In genomic region chr1:167271841-167272240, GRCm38 (mm10) we compare ENCODE assay signal across 8 mouse cellular contexts. TPM values are rescaled to one million over a fixed set of nuclear protein-coding genes. Genes with fewer than 3 reads are reported as not detected.
DNase-seq lines count a peak whose midpoint lies in the region; ATAC-seq and TF ChIP-seq lines count a peak whose summit lies in the region.

No protein-coding gene starts in this region.

- DNase-seq in lung, adult 2 months = no peak
- no peak for DNase-seq in frontal cortex, postnatal 10 days (ENCODE audit: low spot score in 2 of 2)
- no peak for DNase-seq in adrenal gland, postnatal 36 days

- no peak overlapping the region for H3K9ac ChIP-seq in forebrain, embryonic 15.5 days (replicated peaks)
- H3K9ac ChIP-seq in forebrain, embryonic 13.5 days = no peak overlapping the region
- H3K9ac ChIP-seq in lung, embryonic 15.5 days = no peak overlapping the region
- H3K9ac ChIP-seq in liver, embryonic 12.5 days = peak overlapping the region; percentile 63

- H3K27ac ChIP-seq in forebrain, embryonic 15.5 days (replicated peaks) = peak overlapping the region; percentile 81; the same call in 1 of the 2 replicates
- no peak overlapping the region for H3K27ac ChIP-seq in forebrain, embryonic 13.5 days
- H3K27ac ChIP-seq in lung, embryonic 15.5 days = peak overlapping the region; percentile 93
- H3K27ac ChIP-seq in liver, embryonic 12.5 days = peak overlapping the region; percentile 91
- H3K27ac ChIP-seq in small intestine, adult 2 months (ENCODE audit: insufficient read depth, low read depth, low read length) = peak overlapping the region; percentile 8; the same call in 1 of the 2 replicates

- 71% methylated on average over 8 of the region's 8 CpGs for WGBS in forebrain, embryonic 15.5 days
- 71% methylated on average over 8 of the region's 8 CpGs for WGBS in forebrain, embryonic 13.5 days
- 23% methylated on average over 8 of the region's 8 CpGs for WGBS in lung, embryonic 15.5 days
- WGBS in lung, adult 2 months = 41% methylated on average over 8 of the region's 8 CpGs
- whole genome bisulfite sequencing in liver, embryonic 12.5 days (ENCODE audit: insufficient replicate concordance) = 31% methylated on average over 8 of the region's 8 CpGs
- 21% methylated on average over 8 of the region's 8 CpGs for WGBS in small intestine, adult 2 months

- H3K9me3 ChIP-seq in forebrain, embryonic 15.5 days = no peaks in the 10 kb centered on the region
- no peaks in the 10 kb centered on the region for H3K9me3 ChIP-seq in forebrain, embryonic 13.5 days (replicated peaks)
- H3K9me3 ChIP-seq in lung, embryonic 15.5 days = no peaks in the 10 kb centered on the region
- H3K9me3 ChIP-seq in liver, embryonic 12.5 days (replicated peaks) = no peaks in the 10 kb centered on the region

- H3K4me2 ChIP-seq in forebrain, embryonic 15.5 days (replicated peaks) = no peak overlapping the region
- no peak overlapping the region for H3K4me2 ChIP-seq in forebrain, embryonic 13.5 days
- H3K4me2 ChIP-seq in lung, embryonic 15.5 days = 0 out of 2 replicates have a peak overlapping the region, but pooled peaks have one; percentile 58
- peak overlapping the region; percentile 60 for H3K4me2 ChIP-seq in liver, embryonic 12.5 days

- no peak for ATAC-seq in forebrain, embryonic 15.5 days (replicated peaks)
- no peak for ATAC-seq in forebrain, embryonic 13.5 days
- no peak for ATAC-seq in lung, embryonic 15.5 days (ENCODE audit: borderline replicate concordance, extremely low read depth, low FRiP score, low TSS enrichment)
- ATAC-seq in liver, embryonic 12.5 days = peak; percentile 14

- no peaks in the 10 kb centered on the region for H3K27me3 ChIP-seq in forebrain, embryonic 15.5 days
- no peaks in the 10 kb centered on the region for H3K27me3 ChIP-seq in forebrain, embryonic 13.5 days
- no peaks in the 10 kb centered on the region for H3K27me3 ChIP-seq in lung, embryonic 15.5 days
- no peaks in the 10 kb centered on the region for H3K27me3 ChIP-seq in liver, embryonic 12.5 days (replicated peaks)
- H3K27me3 ChIP-seq in small intestine, adult 2 months (ENCODE audit: control insufficient read depth, insufficient read depth, low read length) = no peaks in the 10 kb centered on the region

- TF ChIP-seq CTCF in lung, adult 2 months (IDR thresholded peaks at IDR 0.05; ENCODE audit: insufficient read depth, low read length) = no peak
- no peak for TF ChIP-seq CTCF in small intestine, adult 2 months (IDR thresholded peaks at IDR 0.05; ENCODE audit: extremely low read depth, insufficient read length, insufficient replicate concordance, low read depth, low read length)

- H3K36me3 ChIP-seq in forebrain, embryonic 15.5 days = no peaks in the 10 kb centered on the region
- H3K36me3 ChIP-seq in forebrain, embryonic 13.5 days (ENCODE audit: poor library complexity, severe bottlenecking) = 0 out of 2 replicates have a peak, but pooled peaks cover 5% of the 10 kb centered on the region
- H3K36me3 ChIP-seq in lung, embryonic 15.5 days = no peaks in the 10 kb centered on the region
- peaks cover 5% of the 10 kb centered on the region for H3K36me3 ChIP-seq in liver, embryonic 12.5 days
- no peaks in the 10 kb centered on the region for H3K36me3 ChIP-seq in small intestine, adult 2 months (ENCODE audit: control insufficient read depth, insufficient read depth, low read length)

- peaks cover 48% of the 10 kb centered on the region for H3K4me1 ChIP-seq in forebrain, embryonic 15.5 days
- H3K4me1 ChIP-seq in forebrain, embryonic 13.5 days = peaks cover 49% of the 10 kb centered on the region
- peaks cover 63% of the 10 kb centered on the region for H3K4me1 ChIP-seq in lung, embryonic 15.5 days
- peaks cover 30% of the 10 kb centered on the region for H3K4me1 ChIP-seq in lung, adult 2 months (ENCODE audit: control insufficient read depth, insufficient read depth, low read length)
- H3K4me1 ChIP-seq in liver, embryonic 12.5 days = peaks cover 93% of the 10 kb centered on the region
- H3K4me1 ChIP-seq in small intestine, adult 2 months (ENCODE audit: control insufficient read depth, insufficient read depth, insufficient read length, low read length) = peaks cover 37% of the 10 kb centered on the region

- TF ChIP-seq POLR2A in lung, adult 2 months (IDR thresholded peaks at IDR 0.05; ENCODE audit: borderline replicate concordance, extremely low read depth, low read depth, low read length) = no peak
- no peak for TF ChIP-seq POLR2A in small intestine, adult 2 months (IDR thresholded peaks at IDR 0.05; ENCODE audit: low read depth, low read length)

- H3K4me3 ChIP-seq in forebrain, embryonic 15.5 days = no peak overlapping the region
- H3K4me3 ChIP-seq in forebrain, embryonic 13.5 days = no peak overlapping the region
- H3K4me3 ChIP-seq in lung, embryonic 15.5 days = no peak overlapping the region
- H3K4me3 ChIP-seq in lung, adult 2 months (replicated peaks; ENCODE audit: extremely low read depth, low read depth, low read length) = no peak overlapping the region
- H3K4me3 ChIP-seq in liver, embryonic 12.5 days = no peak overlapping the region
- H3K4me3 ChIP-seq in small intestine, adult 2 months (ENCODE audit: low read depth, low read length) = no peak overlapping the region

RNA-seq across cellular contexts. Expression of gene Uck2, which starts 13.3 kb away (rescaled TPM):
- polyA plus RNA-seq in forebrain, embryonic 15.5 days (2015; fragmentation: Nextera tagmentation; extraction: Ambion mirVana) = 64.7 and 68.2 TPM in 2 replicates
- polyA plus RNA-seq in forebrain, embryonic 13.5 days (2015; fragmentation: Nextera tagmentation; extraction: Ambion mirVana) = 72.7 and 73.6 TPM in 2 replicates
- polyA plus RNA-seq in lung, embryonic 15.5 days (2015; fragmentation: Nextera tagmentation; extraction: Ambion mirVana) = 79.2 and 85.4 TPM in 2 replicates
- polyA plus RNA-seq in lung, adult 2 months (2012; rRNA removed) = 12.6 and 17.4 TPM in 2 replicates
- 102 and 103 TPM in 2 replicates for polyA plus RNA-seq in liver, embryonic 12.5 days (2016; fragmentation: Nextera tagmentation; extraction: Ambion mirVana)
- 11.3 and 26.5 TPM in 2 replicates for polyA plus RNA-seq in small intestine, adult 2 months (2012; rRNA removed)
- 10 to 100 TPM; 60.6 to 65.0 TPM for total RNA-seq in adrenal gland, postnatal 36 days (2021)

RNA-seq across cellular contexts. Expression of gene Tmco1, which starts 36.3 kb away (rescaled TPM):
- polyA plus RNA-seq in forebrain, embryonic 15.5 days (2015; fragmentation: Nextera tagmentation; extraction: Ambion mirVana) = 68.1 and 69.0 TPM in 2 replicates
- polyA plus RNA-seq in forebrain, embryonic 13.5 days (2015; fragmentation: Nextera tagmentation; extraction: Ambion mirVana) = 73.7 and 74.1 TPM in 2 replicates
- 101 TPM in 2 replicates for polyA plus RNA-seq in lung, embryonic 15.5 days (2015; fragmentation: Nextera tagmentation; extraction: Ambion mirVana)
- 42.7 and 56.7 TPM in 2 replicates for polyA plus RNA-seq in lung, adult 2 months (2012; rRNA removed)
- 70.7 and 74.2 TPM in 2 replicates for polyA plus RNA-seq in liver, embryonic 12.5 days (2016; fragmentation: Nextera tagmentation; extraction: Ambion mirVana)
- polyA plus RNA-seq in small intestine, adult 2 months (2012; rRNA removed) = 9.6 and 20.5 TPM in 2 replicates
- total RNA-seq in adrenal gland, postnatal 36 days (2021) = 100 to 1,000 TPM; 148 to 170 TPM

Comparison
In these comparisons a context has a peak if more than half of its experiments do, and no peak if none do; other contexts are left out.
1. H3K4me2 ChIP-seq: peak in lung, embryonic 15.5 days (single experiment) and liver, embryonic 12.5 days (single experiment); none in forebrain, embryonic 15.5 days (single experiment) and forebrain, embryonic 13.5 days (single experiment).